Mouse (Mus musculus) midbrain, embryonic 11.5 days (tissue): ENCODE measurements at regions not wholly inside any gene's neighbourhood (a gene's known extent, or its start where the extent isn't known, plus 50 kb on each side); places are given as distances from the start of the nearest gene placed in this dataset.
"Not testable (repeated sequence)": the region's sequence is repeated elsewhere in the genome, so short reads cannot be mapped to it uniquely, and the experiment has no call there.

Source experiments
- ATAC-seq: fragments of 200-750 bp; cut with Nextera tagmentation; 2 replicates; pipeline ENCODE4 v1.8.0; 2017; ENCODE audit warnings: moderate TSS enrichment, moderate library complexity; ENCODE audit not compliant: low FRiP score
- DNase-seq: peaks from one replicate; pipeline ENCODE4 v3.0.0; 2015; ENCODE audit warnings: low spot score; ENCODE audit errors: missing footprints
- H3K27ac ChIP-seq: fragments of 300-500 bp; sonication (generic); 2 replicates; pipeline ENCODE4 v1.5.1; 2014; ENCODE audit warnings: low read depth, low read length
- H3K27me3 ChIP-seq: fragments of 300-500 bp; sonication (generic); 2 replicates; pipeline ENCODE4 v1.6.1; 2014; ENCODE audit warnings: mild to moderate bottlenecking, low read length, moderate library complexity, mixed read lengths; ENCODE audit not compliant: control insufficient read depth, insufficient read depth
- H3K36me3 ChIP-seq: fragments of 300-500 bp; sonication (generic); 2 replicates; pipeline ENCODE4 v1.6.1; 2014; ENCODE audit warnings: mild to moderate bottlenecking, low read length, moderate library complexity, mixed read lengths; ENCODE audit not compliant: control insufficient read depth, insufficient read depth
- H3K4me1 ChIP-seq: fragments of 300-500 bp; sonication (generic); 2 replicates; pipeline ENCODE4 v1.6.1; 2014; ENCODE audit warnings: low read length; ENCODE audit not compliant: control insufficient read depth, insufficient read depth
- H3K4me2 ChIP-seq: fragments of 300-500 bp; sonication (generic); 2 replicates; pipeline ENCODE4 v1.6.1; 2014; ENCODE audit warnings: mild to moderate bottlenecking, moderate library complexity
- H3K4me3 ChIP-seq: fragments of 300-500 bp; sonication (generic); 2 replicates; pipeline ENCODE4 v1.5.1; 2014; ENCODE audit warnings: low read depth, low read length
- H3K9ac ChIP-seq: fragments of 300-500 bp; sonication (generic); 2 replicates; pipeline ENCODE4 v1.6.1; 2014; ENCODE audit warnings: low read length
- H3K9me3 ChIP-seq: fragments of 300-500 bp; sonication (generic); 2 replicates; pipeline ENCODE4 v1.6.1; 2016; ENCODE audit warnings: low read length; ENCODE audit not compliant: control insufficient read depth
- WGBS: fragments of 180-500 bp; shearing (Covaris S2); extraction: QIAGEN DNeasy Blood & Tissue Kit; methylation state at CpG from one replicate; pipeline ENCODE4 v1.1.7; 2014; 5-methylcytosine and 5-hydroxymethylcytosine counted together

- H3K27me3 ChIP-seq = no peaks in the 10 kb centered on the region
- no peaks in the 10 kb centered on the region for H3K4me1 ChIP-seq
- no peaks in the 10 kb centered on the region for H3K9me3 ChIP-seq
- no peak overlapping the region for H3K9ac ChIP-seq
- no peaks in the 10 kb centered on the region for H3K36me3 ChIP-seq
- H3K27ac ChIP-seq = no peak overlapping the region
- no peak overlapping the region for H3K4me3 ChIP-seq
- no peak for DNase-seq
- H3K4me2 ChIP-seq = no peak overlapping the region
- WGBS = 82% methylated on average over 1 of the region's 1 CpGs
- no peak for ATAC-seq
Measured at GRCm38 (mm10) chr6:59102090-59102489, 77.7 kb upstream of the Fam13a start.

- ATAC-seq (no peak), DNase-seq (peak; percentile 69)
- Histone ChIP-seq H3K27ac (no peak overlapping the region), H3K27me3 (no peaks in the 10 kb centered on the region), H3K36me3 (no peaks in the 10 kb centered on the region), H3K4me3 (no peak overlapping the region), H3K4me1 (no peaks in the 10 kb centered on the region), H3K4me2 (no peak overlapping the region), H3K9ac (no peak overlapping the region), H3K9me3 (no peaks in the 10 kb centered on the region)
- WGBS = 66% methylated on average over 2 of the region's 2 CpGs
Measured at GRCm38 (mm10) chr6:59103936-59104335, 79.6 kb upstream of the Fam13a start.

GRCm38 (mm10) chr6:59104496-59104895 is 80.1 kb upstream of the Fam13a start:
- Histone ChIP-seq H3K4me2 (no peak overlapping the region), H3K4me3 (no peak overlapping the region), H3K36me3 (no peaks in the 10 kb centered on the region), H3K9me3 (no peaks in the 10 kb centered on the region), H3K27me3 (no peaks in the 10 kb centered on the region), H3K9ac (no peak overlapping the region), H3K4me1 (no peaks in the 10 kb centered on the region), H3K27ac (no peak overlapping the region)
- ATAC-seq (no peak), DNase-seq (peak; percentile 76)
- 79% methylated on average over 2 of the region's 2 CpGs for WGBS

- Histone ChIP-seq H3K4me3 (no peak overlapping the region), H3K9ac (no peak overlapping the region), H3K9me3 (no peaks in the 10 kb centered on the region), H3K36me3 (no peaks in the 10 kb centered on the region), H3K27me3 (no peaks in the 10 kb centered on the region), H3K27ac (no peak overlapping the region), H3K4me1 (no peaks in the 10 kb centered on the region), H3K4me2 (no peak overlapping the region)
- 85% methylated on average over 4 of the region's 4 CpGs for WGBS
- no peak for ATAC-seq
- DNase-seq = peak; percentile 64
Measured at GRCm38 (mm10) chr6:59108102-59108501, 83.8 kb upstream of the Fam13a start.

- H3K9ac ChIP-seq = no peak overlapping the region
- ATAC-seq (no peak), DNase-seq (no peak)
- no peak overlapping the region for H3K4me2 ChIP-seq
- WGBS = 89% methylated on average over 2 of the region's 2 CpGs
- no peaks in the 10 kb centered on the region for H3K36me3 ChIP-seq
- H3K27ac ChIP-seq = no peak overlapping the region
- H3K4me1 ChIP-seq = no peaks in the 10 kb centered on the region
- no peaks in the 10 kb centered on the region for H3K27me3 ChIP-seq
- no peak overlapping the region for H3K4me3 ChIP-seq
- H3K9me3 ChIP-seq = no peaks in the 10 kb centered on the region
Measured at GRCm38 (mm10) chr6:59132410-59132809, 76.3 kb upstream of the Tigd2 start.

- H3K4me2 ChIP-seq, H3K4me3 ChIP-seq, H3K27ac ChIP-seq, H3K4me1 ChIP-seq, ATAC-seq, H3K9ac ChIP-seq, H3K36me3 ChIP-seq, DNase-seq, H3K27me3 ChIP-seq, H3K9me3 ChIP-seq: not testable (repeated sequence)
- WGBS = 100% methylated on average over 1 of the region's 1 CpGs
Measured at GRCm38 (mm10) chr6:59133800-59134199, 74.9 kb upstream of the Tigd2 start.

GRCm38 (mm10) chr6:59139702-59140101 is 69.0 kb upstream of the Tigd2 start:
- Histone ChIP-seq H3K4me1 (no peaks in the 10 kb centered on the region), H3K27ac (no peak overlapping the region), H3K9ac (no peak overlapping the region), H3K9me3 (no peaks in the 10 kb centered on the region), H3K27me3 (no peaks in the 10 kb centered on the region), H3K4me2 (no peak overlapping the region), H3K36me3 (no peaks in the 10 kb centered on the region), H3K4me3 (no peak overlapping the region)
- ATAC-seq = no peak
- DNase-seq = no peak

- no peak for ATAC-seq
- Histone ChIP-seq H3K4me2 (no peak overlapping the region), H3K9me3 (no peaks in the 10 kb centered on the region), H3K27ac (no peak overlapping the region), H3K9ac (no peak overlapping the region), H3K27me3 (no peaks in the 10 kb centered on the region), H3K4me1 (no peaks in the 10 kb centered on the region), H3K4me3 (no peak overlapping the region), H3K36me3 (no peaks in the 10 kb centered on the region)
- DNase-seq = no peak
Measured at GRCm38 (mm10) chr6:59142050-59142449, 66.6 kb upstream of the Tigd2 start.

- DNase-seq (no peak), ATAC-seq (no peak)
- Histone ChIP-seq H3K9me3 (no peaks in the 10 kb centered on the region), H3K9ac (no peak overlapping the region), H3K4me2 (no peak overlapping the region), H3K4me1 (no peaks in the 10 kb centered on the region), H3K4me3 (no peak overlapping the region), H3K36me3 (no peaks in the 10 kb centered on the region), H3K27ac (no peak overlapping the region), H3K27me3 (no peaks in the 10 kb centered on the region)
- WGBS = 46% methylated on average over 1 of the region's 1 CpGs
Measured at GRCm38 (mm10) chr6:59147421-59147820, 61.2 kb upstream of the Tigd2 start.

- Histone ChIP-seq H3K9me3 (no peaks in the 10 kb centered on the region), H3K9ac (no peak overlapping the region), H3K4me1 (no peaks in the 10 kb centered on the region), H3K4me3 (no peak overlapping the region), H3K36me3 (no peaks in the 10 kb centered on the region), H3K27ac (no peak overlapping the region), H3K4me2 (no peak overlapping the region), H3K27me3 (no peaks in the 10 kb centered on the region)
- DNase-seq = no peak
- 85% methylated on average over 1 of the region's 1 CpGs for WGBS
- ATAC-seq = no peak
Measured at GRCm38 (mm10) chr6:59155636-59156035, 53.0 kb upstream of the Tigd2 start.
